Mouse (Mus musculus): Measurements from ENCODE around the gene Atg4d.

- TF ChIP-seq POLR2A (IDR thresholded peaks at IDR 0.05; ENCODE audit: insufficient read length, low read depth), result no peak
- no peak for TF ChIP-seq TCF3 (IDR thresholded peaks at IDR 0.05; ENCODE audit: insufficient read length, low read depth)
- TF ChIP-seq TCF12 (IDR thresholded peaks at IDR 0.05; ENCODE audit: insufficient read depth, poor library complexity, severe bottlenecking), result no peak
- TF ChIP-seq USF1 (IDR thresholded peaks at IDR 0.05; ENCODE audit: low read depth), result no peak
- no peak for TF ChIP-seq MAX (IDR thresholded peaks at IDR 0.05; ENCODE audit: low read depth)
- TF ChIP-seq E2F4 (IDR thresholded peaks at IDR 0.05; ENCODE audit: insufficient read depth), result no peak
- TF ChIP-seq MYOG (IDR thresholded peaks at IDR 0.05; ENCODE audit: control insufficient read depth in 1 of 3, insufficient read depth in 1 of 3, insufficient read length in 2 of 3, low read depth in 2 of 3), result no peak
Observed at GRCm38 (mm10) chr9:21290589-21290988, 25.5 kb downstream of the Atg4d start.

Measured in myocyte (in vitro differentiated cells).